Mouse (Mus musculus): ENCODE data around the gene Foxp1. TPM values are rescaled to one million over a fixed set of nuclear protein-coding genes. Genes with fewer than 3 reads are reported as not detected.
A peak's percentile ranks its signal among the peaks of the same experiment; 100 is the strongest.

Gene Foxp1
- polyA plus RNA-seq, 1 experiment from 2014 or later = 57.8 TPM

DNA sequence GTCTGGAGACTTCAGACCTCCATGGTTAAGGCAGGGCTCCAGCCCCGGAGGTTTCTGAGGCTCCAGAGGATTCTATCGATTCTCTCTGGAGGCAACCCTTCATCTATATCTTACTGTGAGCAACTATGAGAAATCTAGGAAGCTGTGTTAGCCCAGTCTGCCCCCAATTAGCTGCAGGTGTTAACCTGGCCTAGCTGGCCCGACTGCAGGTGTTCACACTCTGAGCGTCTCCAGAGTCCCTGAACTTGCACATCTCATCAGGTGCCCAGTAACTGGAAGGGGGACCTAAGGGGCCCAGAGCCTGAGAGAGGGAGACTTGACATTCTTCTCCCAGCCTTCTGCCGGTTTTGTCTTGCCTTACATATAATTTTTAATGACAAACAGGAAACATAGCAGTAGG, 134.5 kb downstream of the Foxp1 start:
- H3K27me3 ChIP-seq (ENCODE audit: poor library complexity, severe bottlenecking) = no peaks in the 10 kb centered on the region
- no peaks in the 10 kb centered on the region; the same call in 1 of the 2 replicates for H3K9me3 ChIP-seq
- peaks cover 35% of the 10 kb centered on the region; the same call in 1 of the 2 replicates for H3K4me1 ChIP-seq
- no peak for DNase-seq (ENCODE audit: extremely low spot score, low spot score)
- H3K27ac ChIP-seq = peak overlapping the region; percentile 9; the same call in 1 of the 2 replicates
- H3K4me3 ChIP-seq = no peak overlapping the region
- 92% methylated on average over 5 of the region's 5 CpGs for WGBS
- H3K36me3 ChIP-seq (replicated peaks) = peaks cover 24% of the 10 kb centered on the region; the same call in 1 of the 2 replicates

DNA sequence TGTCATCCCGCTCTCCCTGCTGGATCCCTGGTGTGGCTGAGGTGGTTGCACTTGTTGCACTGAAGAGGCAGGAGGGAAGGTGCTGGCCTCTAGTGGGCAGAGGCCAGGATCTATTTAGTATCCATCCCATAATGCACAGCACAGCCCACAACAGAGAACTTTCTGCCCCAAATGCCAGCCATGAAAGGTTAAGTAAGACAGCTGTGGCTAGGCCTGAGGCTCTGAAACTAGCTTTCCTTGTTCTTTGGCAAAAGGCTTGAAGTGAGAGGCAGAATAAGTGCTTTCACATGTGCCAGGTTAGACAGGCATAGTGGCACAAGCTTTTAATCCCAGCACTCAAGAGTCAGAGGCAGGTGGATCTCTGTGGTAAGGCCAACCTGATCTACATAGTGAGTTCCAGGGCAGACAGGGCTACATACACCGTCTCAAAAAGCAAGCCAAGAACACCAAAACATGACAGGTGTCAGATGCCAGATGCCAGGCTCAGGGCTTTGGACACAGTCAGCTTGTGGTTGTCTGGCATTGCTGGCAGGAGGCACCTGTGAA, 137.4 kb downstream of the Foxp1 start:
- H3K27ac ChIP-seq = no peak overlapping the region
- H3K4me1 ChIP-seq = peaks cover 37% of the 10 kb centered on the region; the same call in 1 of the 2 replicates
- H3K4me3 ChIP-seq = no peak overlapping the region
- peaks cover 26% of the 10 kb centered on the region; the same call in 1 of the 2 replicates for H3K36me3 ChIP-seq (replicated peaks)
- DNase-seq (ENCODE audit: extremely low spot score, low spot score) = no peak
- no peaks in the 10 kb centered on the region for H3K27me3 ChIP-seq (ENCODE audit: poor library complexity, severe bottlenecking)
- no peaks in the 10 kb centered on the region; the same call in 1 of the 2 replicates for H3K9me3 ChIP-seq
- WGBS = 87% methylated on average over 2 of the region's 2 CpGs

DNA sequence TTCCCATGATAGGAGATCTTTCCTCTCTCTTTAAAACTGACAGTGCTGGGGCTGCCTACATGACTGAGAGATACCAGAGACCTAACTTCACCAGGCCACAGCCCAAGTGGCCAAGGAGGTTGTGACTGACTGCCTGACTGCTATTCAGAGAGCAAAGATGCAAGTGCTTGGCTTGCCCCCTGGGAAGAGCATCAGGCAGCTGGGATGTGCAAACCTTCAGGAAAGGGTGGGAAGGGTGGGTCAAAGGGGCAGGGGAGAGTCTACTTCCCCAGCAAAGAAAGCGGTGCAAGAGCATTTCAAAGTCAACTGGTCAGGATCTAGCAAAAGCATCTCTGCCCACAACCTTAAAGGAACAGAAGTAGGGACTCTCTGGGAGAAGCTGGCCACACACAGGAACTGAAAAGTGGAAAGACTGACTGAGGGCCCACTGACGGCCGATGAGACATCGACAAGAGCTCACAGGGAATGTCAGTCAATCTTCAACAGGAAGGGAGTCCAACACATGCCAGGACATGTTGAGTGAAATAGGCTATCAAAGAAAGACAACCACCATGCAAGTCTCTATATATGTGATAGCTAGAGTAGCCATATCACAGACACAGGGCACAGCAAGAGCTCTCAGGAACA, 138.6 kb downstream of the Foxp1 start:
- peak overlapping the region; percentile 21; the same call in 1 of the 2 replicates for H3K27ac ChIP-seq
- WGBS = 82% methylated on average over 4 of the region's 4 CpGs
- no peaks in the 10 kb centered on the region; the same call in 1 of the 2 replicates for H3K9me3 ChIP-seq

DNA sequence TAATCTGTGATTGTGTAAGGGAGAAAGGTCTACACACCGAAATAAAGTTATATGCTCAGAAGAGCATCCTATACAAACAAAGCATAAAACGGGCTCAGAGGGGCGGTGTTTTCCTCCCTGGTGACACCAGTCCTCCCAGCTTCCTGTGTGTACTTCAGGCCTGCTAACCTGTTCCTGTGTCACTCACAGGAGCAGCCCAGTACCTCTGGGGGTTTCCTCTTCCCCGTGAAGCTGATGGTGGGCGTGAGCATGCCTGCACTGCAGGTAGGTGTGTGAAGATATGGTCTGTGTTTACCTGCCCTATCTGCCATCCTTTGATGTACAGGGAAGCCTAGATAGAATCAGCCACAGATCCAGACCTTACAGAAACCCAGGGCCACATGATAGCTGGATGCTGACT, 142.4 kb downstream of the Foxp1 start:
- WGBS = 92% methylated on average over 5 of the region's 5 CpGs

More for the DNA sequence above, 138.6 kb downstream of the Foxp1 start:
- H3K36me3 ChIP-seq (replicated peaks) = peaks cover 25% of the 10 kb centered on the region; the same call in 1 of the 2 replicates
- DNase-seq (ENCODE audit: extremely low spot score, low spot score) = no peak
- H3K27me3 ChIP-seq (ENCODE audit: poor library complexity, severe bottlenecking) = no peaks in the 10 kb centered on the region
- no peak overlapping the region for H3K4me3 ChIP-seq
- H3K4me1 ChIP-seq = peaks cover 32% of the 10 kb centered on the region

GRCm38 (mm10) chr6:99378997-99379710, 143.4 kb downstream of the Foxp1 start:
- H3K27ac ChIP-seq = no peak overlapping the region

More for the DNA sequence above, 142.4 kb downstream of the Foxp1 start:
- Histone ChIP-seq H3K9me3 (no peaks in the 10 kb centered on the region), H3K27me3 (ENCODE audit: poor library complexity, severe bottlenecking) (no peaks in the 10 kb centered on the region), H3K27ac (no peak overlapping the region), H3K4me1 (peaks cover 60% of the 10 kb centered on the region), H3K4me3 (no peak overlapping the region), H3K36me3 (replicated peaks) (peaks cover 3% of the 10 kb centered on the region; the same call in 1 of the 2 replicates)
- DNase-seq (ENCODE audit: extremely low spot score, low spot score) = no peak

DNA sequence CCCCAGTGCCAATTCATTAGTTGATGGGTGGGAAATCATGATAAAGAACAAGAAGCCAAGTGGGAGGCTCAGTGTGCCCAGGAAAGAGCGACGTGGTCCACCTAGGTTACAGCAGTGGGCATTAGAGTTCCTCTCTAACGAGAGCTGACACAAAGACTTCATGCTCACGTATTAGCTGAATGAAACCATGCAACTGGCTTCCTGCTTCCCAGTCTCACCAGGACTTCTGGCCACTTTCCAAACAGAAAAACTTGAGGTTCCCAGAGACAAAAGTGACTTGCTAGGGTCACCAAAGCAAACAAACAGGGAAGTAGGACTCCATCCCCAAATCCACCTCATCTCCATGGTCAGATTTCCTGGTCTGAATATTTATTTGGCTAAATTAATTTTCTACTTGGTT, 144.8 kb downstream of the Foxp1 start:
- no peaks in the 10 kb centered on the region for H3K9me3 ChIP-seq
- no peak overlapping the region for H3K4me3 ChIP-seq
- H3K36me3 ChIP-seq (replicated peaks) = peaks cover 8% of the 10 kb centered on the region; the same call in 1 of the 2 replicates
- DNase-seq (ENCODE audit: extremely low spot score, low spot score) = no peak
- H3K27ac ChIP-seq = peak overlapping the region; percentile 1; the same call in 1 of the 2 replicates
- no peaks in the 10 kb centered on the region for H3K27me3 ChIP-seq (ENCODE audit: poor library complexity, severe bottlenecking)
- H3K4me1 ChIP-seq = peaks cover 63% of the 10 kb centered on the region
- 74% methylated on average over 4 of the region's 4 CpGs for WGBS

More at GRCm38 (mm10) chr6:99378997-99379710, 143.4 kb downstream of the Foxp1 start:
- Histone ChIP-seq H3K4me1 (peaks cover 65% of the 10 kb centered on the region), H3K9me3 (no peaks in the 10 kb centered on the region), H3K4me3 (no peak overlapping the region), H3K27me3 (ENCODE audit: poor library complexity, severe bottlenecking) (no peaks in the 10 kb centered on the region), H3K36me3 (replicated peaks) (peaks cover 3% of the 10 kb centered on the region; the same call in 1 of the 2 replicates)
- DNase-seq (ENCODE audit: extremely low spot score, low spot score) = no peak
- 79% methylated on average over 7 of the region's 7 CpGs for WGBS

GRCm38 (mm10) chr6:99377131-99377530, 145.4 kb downstream of the Foxp1 start:
- H3K4me1 ChIP-seq = peaks cover 60% of the 10 kb centered on the region
- H3K27me3 ChIP-seq (ENCODE audit: poor library complexity, severe bottlenecking) = no peaks in the 10 kb centered on the region
- no peak overlapping the region for H3K4me3 ChIP-seq
- DNase-seq (ENCODE audit: extremely low spot score, low spot score) = no peak
- peaks cover 13% of the 10 kb centered on the region; the same call in 1 of the 2 replicates for H3K36me3 ChIP-seq (replicated peaks)
- no peaks in the 10 kb centered on the region for H3K9me3 ChIP-seq
- H3K27ac ChIP-seq = peak overlapping the region; percentile 1; the same call in 1 of the 2 replicates
- 88% methylated on average over 2 of the region's 2 CpGs for WGBS

DNA sequence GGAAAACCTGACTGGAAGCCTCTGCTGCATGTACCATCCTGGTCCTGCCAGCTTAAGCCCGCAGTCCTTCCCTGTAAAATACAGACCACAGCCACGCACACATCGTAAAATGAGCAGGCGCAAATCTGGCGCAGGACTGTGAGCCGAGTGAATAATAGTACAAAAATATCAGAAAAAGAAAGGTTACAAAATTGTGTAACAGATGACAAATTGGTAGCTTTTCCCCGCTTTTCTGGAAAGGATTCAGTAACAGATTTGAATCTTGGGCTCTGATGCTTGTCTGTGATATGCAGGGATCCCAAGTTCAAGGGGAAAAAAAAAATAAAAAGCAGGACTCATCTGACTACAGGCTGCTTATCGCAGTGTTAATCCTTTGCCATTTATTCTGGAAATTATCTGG, 145.8 kb downstream of the Foxp1 start:
- Histone ChIP-seq H3K9me3 (no peaks in the 10 kb centered on the region), H3K4me1 (peaks cover 56% of the 10 kb centered on the region), H3K27me3 (ENCODE audit: poor library complexity, severe bottlenecking) (no peaks in the 10 kb centered on the region), H3K27ac (peak overlapping the region; percentile 27; the same call in 1 of the 2 replicates), H3K4me3 (no peak overlapping the region), H3K36me3 (replicated peaks) (peaks cover 15% of the 10 kb centered on the region; the same call in 1 of the 2 replicates)
- no peak for DNase-seq (ENCODE audit: extremely low spot score, low spot score)
- 92% methylated on average over 8 of the region's 8 CpGs for WGBS

DNA sequence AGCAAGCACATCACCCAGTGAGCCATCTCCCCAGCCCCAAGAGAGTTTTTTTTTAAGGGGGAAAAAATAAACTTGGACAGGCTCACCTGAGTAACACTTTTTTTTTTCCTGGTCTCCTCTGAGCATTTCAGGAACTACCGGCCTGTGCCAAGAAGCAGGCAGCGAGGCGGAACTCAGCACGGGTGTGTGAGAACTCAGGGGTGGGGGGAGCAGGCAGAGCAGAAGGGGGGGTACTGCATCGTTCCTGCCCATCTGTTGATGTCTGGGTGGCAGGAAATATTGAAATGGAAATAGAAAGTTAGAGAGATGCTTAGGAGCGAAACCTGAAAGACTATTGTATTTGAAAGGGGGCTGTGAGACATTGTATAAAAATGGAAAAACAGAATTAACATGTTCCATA, 146.7 kb downstream of the Foxp1 start:
- peaks cover 55% of the 10 kb centered on the region for H3K4me1 ChIP-seq
- no peak overlapping the region for H3K4me3 ChIP-seq
- H3K9me3 ChIP-seq = no peaks in the 10 kb centered on the region
- peak overlapping the region; percentile 9 for H3K27ac ChIP-seq
- peaks cover 15% of the 10 kb centered on the region; the same call in 1 of the 2 replicates for H3K36me3 ChIP-seq (replicated peaks)
- no peak for DNase-seq (ENCODE audit: extremely low spot score, low spot score)
- WGBS = 79% methylated on average over 6 of the region's 6 CpGs
- H3K27me3 ChIP-seq (ENCODE audit: poor library complexity, severe bottlenecking) = no peaks in the 10 kb centered on the region

DNA sequence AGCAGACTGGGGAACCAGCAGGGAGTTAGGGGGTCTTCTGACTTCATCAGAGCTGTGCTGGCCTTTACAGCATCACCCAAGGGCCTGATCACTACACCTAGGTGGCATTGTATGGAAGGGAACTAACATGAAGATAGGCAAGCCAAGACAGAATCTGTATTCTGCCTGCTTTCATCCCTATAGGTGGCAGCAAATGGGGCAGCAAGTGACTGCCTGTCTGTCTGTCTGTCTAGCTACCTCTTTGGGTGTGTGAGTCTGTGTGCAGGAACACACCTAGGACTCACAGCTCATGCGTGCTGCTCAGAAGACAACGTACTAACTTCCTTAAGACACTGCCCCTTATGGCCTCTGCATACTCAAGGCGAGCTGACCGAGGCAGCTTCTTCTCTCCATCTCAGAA, 147.1 kb downstream of the Foxp1 start:
- no peak overlapping the region for H3K4me3 ChIP-seq
- 86% methylated on average over 4 of the region's 4 CpGs for WGBS
- H3K4me1 ChIP-seq = peaks cover 55% of the 10 kb centered on the region
- H3K36me3 ChIP-seq (replicated peaks) = peaks cover 15% of the 10 kb centered on the region; the same call in 1 of the 2 replicates
- DNase-seq (ENCODE audit: extremely low spot score, low spot score) = no peak
- H3K27me3 ChIP-seq (ENCODE audit: poor library complexity, severe bottlenecking) = no peaks in the 10 kb centered on the region
- H3K27ac ChIP-seq = peak overlapping the region; percentile 9; the same call in 1 of the 2 replicates
- H3K9me3 ChIP-seq = no peaks in the 10 kb centered on the region

DNA sequence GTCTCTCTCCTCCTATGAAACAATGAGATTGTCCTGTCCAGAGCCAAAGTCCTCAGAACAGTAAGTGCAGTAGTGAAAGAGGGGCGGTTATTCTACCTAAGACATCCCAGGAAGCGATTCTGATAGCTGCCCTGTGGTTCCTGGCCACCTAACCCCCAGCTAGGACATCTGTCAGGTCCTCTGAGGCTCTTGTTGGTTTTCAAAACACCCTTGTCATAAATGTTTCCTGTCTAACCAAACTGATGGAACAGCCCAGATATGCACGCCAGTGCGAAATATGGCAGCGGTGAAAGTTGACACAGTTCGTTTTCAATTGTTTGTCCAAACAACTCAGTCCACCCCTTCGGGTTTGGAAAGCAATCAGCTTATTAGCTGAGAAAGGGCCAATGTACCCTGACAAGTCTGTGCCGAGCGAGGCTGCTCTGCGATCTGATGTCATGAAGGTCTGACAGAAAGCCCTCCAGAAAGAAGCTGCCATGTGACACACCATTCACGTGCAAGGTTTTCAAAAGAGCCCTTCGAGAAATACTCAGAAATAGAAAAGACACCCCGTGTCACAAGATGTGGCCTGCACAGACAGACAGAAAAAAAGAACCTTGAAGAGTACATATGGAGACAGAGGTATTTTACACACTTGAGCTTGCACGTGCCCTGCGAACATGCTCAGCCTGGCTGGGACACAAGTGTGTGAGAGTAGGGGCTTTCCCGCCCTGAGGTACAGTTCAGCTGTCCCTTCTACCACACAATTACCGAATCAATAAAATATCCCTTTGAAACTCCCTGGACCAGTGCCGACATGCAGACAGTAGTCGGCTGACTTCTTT, 147.9 kb downstream of the Foxp1 start:
- WGBS = 89% methylated on average over 19 of the region's 19 CpGs
- Histone ChIP-seq H3K27ac (no peak overlapping the region), H3K27me3 (ENCODE audit: poor library complexity, severe bottlenecking) (no peaks in the 10 kb centered on the region)

DNA sequence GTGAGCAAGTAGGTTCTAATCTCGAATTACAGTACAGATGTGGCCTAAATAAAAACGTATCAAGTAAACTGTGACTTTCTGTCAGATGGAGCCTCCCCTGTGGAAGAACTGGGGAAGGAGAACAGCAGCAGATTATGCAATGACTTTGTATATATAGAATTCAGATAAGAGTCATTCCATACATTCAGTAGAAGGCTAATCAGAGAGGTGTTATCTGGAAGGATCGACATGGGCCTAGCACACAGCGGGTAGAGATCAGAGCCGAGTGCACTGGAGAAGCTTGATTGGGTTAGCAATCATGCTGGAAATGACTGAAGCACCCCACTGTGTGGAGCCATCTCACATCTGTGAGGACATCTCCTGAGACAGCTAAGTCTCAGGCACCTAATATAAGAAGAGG, 150.1 kb downstream of the Foxp1 start:
- Histone ChIP-seq H3K4me3 (no peak overlapping the region), H3K27ac (no peak overlapping the region), H3K27me3 (ENCODE audit: poor library complexity, severe bottlenecking) (no peaks in the 10 kb centered on the region), H3K4me1 (peaks cover 32% of the 10 kb centered on the region), H3K36me3 (replicated peaks) (peaks cover 18% of the 10 kb centered on the region; the same call in 1 of the 2 replicates), H3K9me3 (no peaks in the 10 kb centered on the region)
- no peak for DNase-seq (ENCODE audit: extremely low spot score, low spot score)
- WGBS = 92% methylated on average over 5 of the region's 5 CpGs

More for the DNA sequence above, 147.9 kb downstream of the Foxp1 start:
- Histone ChIP-seq H3K4me3 (no peak overlapping the region), H3K36me3 (replicated peaks) (peaks cover 16% of the 10 kb centered on the region; the same call in 1 of the 2 replicates), H3K9me3 (no peaks in the 10 kb centered on the region), H3K4me1 (peaks cover 54% of the 10 kb centered on the region)
- no peak for DNase-seq (ENCODE audit: extremely low spot score, low spot score)

All from forebrain, embryonic 10.5 days (tissue).